Mouse (Mus musculus): ENCODE measurements around the gene Bbox1.

Gene Bbox1

DNA sequence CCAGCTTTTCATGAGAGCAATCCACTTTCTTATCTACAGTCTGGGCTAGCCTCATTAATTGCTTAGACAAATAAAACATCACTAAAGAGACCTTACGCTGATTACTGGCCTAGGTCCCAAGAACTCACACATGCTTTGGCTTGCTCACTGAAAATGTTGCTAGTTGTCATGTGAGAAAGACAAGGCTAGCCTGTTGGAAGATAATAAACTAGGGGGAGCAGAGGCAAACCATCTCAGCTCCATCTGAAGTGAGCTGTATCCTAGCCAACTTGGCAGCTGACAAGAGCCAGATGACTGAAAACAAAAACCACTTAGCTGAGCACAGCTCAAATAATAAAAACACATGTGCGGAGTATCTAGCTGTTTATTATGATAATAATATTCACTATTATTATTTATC lies 40.2 kb downstream of the Bbox1 start:
- in situ Hi-C loops (cut with MboI, MseI) = no loop called here

DNA sequence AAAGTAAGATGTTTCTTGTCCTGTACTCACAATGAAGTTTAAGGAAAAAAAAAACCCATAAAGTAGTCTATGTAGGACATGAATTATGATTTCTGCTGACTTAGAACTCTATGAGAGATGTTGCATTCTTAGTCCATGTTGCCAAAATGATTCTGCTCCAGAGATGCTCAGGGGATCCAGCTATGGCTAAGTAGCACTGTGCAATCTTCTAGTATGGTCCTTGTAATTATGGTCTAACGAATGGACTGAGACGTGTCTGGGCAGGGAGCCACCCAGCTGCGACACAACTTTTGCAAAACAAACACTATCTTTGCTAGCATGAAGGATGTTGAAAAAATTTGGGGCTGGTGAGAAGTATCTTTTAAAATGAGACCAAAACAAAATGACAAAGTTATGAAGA lies 45.1 kb downstream of the Bbox1 start:
- in situ Hi-C loops (cut with MboI, MseI) = no loop called here

DNA sequence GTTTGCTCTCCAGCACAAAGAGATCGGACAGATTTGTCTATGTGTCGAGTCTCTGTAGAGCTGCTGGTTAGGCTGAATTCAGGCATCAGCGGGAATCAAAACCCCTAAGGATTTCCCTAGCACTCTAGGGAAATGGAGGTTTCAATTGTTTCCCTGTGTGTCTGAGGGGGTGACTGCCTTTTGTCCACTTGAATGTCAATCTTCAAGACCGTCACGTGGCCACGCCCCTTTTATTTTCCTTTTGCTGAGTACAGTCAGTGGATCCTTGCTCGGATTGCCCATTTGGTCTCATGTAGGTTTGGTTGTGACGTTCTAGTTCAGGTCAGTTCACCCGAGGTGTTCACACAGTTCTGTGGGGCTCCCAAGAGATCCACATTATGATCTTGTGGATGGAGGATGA lies 82.1 kb downstream of the Bbox1 start:
- in situ Hi-C loops (cut with MboI, MseI) = loop anchor here (25.0 kb wide), 1 partner anchor 830 kb away; no protein-coding TSS in a partner anchor

DNA sequence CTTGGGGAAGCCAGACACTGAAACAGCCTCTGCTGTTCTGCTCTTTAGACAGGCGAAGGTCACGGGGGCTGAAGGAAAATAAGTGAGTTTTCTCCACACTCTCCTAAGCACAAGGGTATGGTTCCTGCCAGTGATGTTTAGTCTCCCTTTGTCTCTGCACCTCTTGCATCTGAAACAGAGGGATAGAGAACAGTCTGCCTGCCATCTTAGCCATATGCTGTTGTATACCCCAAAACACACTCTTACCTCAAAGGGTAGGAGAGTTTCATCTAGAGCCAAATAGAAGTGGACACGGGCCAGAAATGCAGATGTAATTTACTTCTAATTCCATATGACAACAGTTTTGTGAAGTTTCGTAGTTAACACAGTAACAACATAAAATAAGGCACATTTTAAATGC lies 83.6 kb downstream of the Bbox1 start:
- in situ Hi-C loops (cut with MboI, MseI) = loop anchor here (25.0 kb wide), 1 partner anchor 832 kb away; no protein-coding TSS in a partner anchor

DNA sequence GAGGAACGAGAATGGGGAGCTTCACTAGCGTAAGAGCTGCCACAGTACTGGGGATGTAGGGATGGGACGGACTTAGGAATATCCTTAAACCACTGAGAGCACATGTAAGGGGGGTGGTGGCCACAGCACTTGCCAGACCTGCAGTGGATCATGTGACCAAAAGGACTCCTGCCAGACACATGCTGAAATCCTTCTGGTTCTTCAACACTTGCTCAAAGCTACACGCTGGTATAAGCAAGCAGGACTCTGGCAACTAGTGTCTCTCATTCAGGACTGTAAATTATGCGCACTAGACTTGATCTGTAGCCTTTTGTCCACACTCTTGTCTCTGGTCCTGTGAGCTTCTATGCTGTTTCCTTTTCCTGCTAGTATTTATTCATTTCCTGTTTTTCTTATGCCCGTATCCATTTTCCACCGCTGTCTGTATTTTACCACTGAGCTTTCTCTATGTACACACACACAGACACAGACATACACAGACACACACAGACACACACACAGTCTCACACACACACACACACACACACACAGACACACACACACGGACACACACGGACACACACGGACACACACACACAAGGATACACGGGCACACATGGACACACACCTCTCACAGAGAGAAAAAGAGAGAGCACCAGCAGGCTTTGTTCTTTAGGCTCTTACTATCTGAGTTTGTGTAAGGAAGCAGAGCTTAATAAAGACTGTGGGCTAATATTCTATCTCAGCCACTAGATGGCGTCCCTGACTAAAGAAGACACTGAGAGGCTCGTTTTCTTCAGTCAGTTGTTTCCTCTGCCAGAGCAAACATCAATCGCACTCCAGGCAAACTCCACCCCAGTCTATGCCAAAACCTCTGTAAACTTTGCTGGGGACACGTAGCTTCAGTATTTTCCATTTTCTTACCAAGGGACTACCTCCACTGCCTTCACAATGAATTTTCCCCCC lies 84.9 kb downstream of the Bbox1 start:
- in situ Hi-C loops (cut with MboI, MseI) = loop anchor here (10.0 to 25.0 kb wide), 2 partner anchors 555 to 833 kb away; no protein-coding TSS in a partner anchor

DNA sequence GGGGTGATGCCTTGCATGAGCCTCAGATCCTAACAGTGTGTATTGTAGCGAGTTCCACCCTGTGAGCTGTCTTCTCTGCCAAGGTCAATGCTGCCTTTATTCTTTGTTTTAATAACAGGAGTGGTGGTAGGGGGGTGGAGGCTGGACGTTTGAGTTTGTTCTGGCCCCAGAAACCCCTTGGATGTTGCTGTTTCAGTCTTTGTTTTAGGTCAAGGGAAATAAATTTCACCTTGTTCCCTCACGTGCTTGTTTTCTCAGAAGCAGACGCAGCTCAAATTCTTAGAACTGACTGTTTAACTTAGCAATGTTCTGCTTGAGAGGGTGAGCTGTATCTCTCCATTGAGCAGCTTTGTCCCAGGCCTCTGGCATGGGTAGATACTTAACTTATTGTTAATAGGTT lies 87.9 kb downstream of the Bbox1 start:
- in situ Hi-C loops (cut with MboI, MseI) = loop anchor here (10.0 to 25.0 kb wide), 2 partner anchors 558 to 836 kb away; no protein-coding TSS in a partner anchor

DNA sequence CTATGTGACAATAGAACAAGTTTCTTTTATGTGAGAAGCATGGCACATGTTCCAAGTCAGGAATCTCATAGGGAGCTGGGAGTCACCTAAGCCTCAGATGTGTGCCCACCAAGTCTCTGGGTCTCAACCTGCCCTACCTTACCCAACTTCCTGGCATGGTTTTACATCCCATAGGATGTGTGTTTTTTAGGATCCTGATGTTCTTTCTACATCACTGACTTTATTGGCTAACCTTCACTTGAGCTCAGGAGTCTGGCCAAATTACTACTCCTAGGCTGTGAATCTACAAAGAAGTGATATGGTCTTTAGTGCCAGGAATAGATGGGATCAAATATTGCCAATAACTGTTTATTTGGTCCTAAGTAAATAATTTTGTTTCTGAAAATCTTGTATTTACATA lies 88.4 kb downstream of the Bbox1 start:
- in situ Hi-C loops (cut with MboI, MseI) = loop anchor here (10.0 to 25.0 kb wide), 2 partner anchors 559 to 836 kb away; no protein-coding TSS in a partner anchor

DNA sequence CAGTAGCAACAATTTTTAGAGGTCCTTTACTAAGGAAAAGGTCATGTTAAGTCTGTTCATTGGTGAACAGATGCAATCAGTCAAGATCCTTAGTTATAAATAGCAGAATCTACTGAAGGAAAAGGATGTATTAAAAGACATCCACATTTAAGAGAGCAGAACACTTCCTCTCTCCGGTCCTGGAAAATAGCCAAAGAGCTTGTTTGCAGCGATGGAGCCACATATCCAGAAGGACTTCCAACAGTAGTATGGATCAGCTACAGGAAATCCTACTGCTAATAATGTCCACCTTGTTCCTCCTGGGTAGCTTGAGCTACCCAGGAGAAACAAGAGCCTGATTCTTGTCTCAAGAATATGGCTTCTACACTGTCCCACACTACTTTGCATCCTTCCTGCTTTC lies 91.6 kb downstream of the Bbox1 start:
- in situ Hi-C loops (cut with MboI, MseI) = loop anchor here (10.0 kb wide), 1 partner anchor 562 kb away; no protein-coding TSS in a partner anchor

DNA sequence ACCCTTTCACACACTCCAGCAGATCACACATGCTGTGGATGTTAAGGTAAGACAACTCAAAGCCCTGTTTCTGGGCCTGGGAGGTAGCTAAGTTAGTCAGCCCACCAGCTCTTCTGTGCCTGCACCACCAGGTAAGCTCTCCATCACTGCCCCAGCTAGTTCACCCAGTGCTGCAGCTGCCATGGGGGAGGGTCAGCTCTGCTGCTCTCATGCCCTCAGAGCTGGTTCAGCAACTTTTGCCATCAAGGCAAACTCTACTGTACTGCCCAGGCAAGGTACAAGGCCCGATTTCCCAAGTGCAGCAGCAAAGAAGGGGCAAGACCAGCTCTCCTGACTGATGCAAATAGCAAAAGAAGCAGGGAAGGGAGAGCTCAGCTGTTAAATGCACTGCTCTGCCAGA lies 93.9 kb downstream of the Bbox1 start:
- in situ Hi-C loops (cut with MboI, MseI) = loop anchor here (10.0 kb wide), 1 partner anchor 564 kb away; no protein-coding TSS in a partner anchor

DNA sequence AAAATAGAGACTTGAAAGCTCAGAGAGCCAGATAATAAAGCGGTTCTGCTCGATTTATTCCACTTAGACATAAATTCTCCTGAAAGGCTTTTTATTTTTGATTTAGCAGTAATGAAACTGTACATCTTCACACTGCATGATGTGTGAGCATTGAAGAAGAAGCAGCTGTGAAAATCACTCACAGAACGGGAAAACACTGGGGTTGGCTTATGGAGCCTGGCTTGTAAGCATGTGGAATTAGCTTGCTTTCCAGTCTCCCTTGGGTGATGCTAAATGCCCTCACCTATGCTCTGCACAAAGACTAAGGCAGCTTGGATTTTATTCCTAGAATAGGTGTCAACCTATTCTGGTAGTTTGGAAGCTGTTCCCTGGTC lies 98.7 kb downstream of the Bbox1 start:
- in situ Hi-C loops (cut with MboI, MseI) = no loop called here

DNA sequence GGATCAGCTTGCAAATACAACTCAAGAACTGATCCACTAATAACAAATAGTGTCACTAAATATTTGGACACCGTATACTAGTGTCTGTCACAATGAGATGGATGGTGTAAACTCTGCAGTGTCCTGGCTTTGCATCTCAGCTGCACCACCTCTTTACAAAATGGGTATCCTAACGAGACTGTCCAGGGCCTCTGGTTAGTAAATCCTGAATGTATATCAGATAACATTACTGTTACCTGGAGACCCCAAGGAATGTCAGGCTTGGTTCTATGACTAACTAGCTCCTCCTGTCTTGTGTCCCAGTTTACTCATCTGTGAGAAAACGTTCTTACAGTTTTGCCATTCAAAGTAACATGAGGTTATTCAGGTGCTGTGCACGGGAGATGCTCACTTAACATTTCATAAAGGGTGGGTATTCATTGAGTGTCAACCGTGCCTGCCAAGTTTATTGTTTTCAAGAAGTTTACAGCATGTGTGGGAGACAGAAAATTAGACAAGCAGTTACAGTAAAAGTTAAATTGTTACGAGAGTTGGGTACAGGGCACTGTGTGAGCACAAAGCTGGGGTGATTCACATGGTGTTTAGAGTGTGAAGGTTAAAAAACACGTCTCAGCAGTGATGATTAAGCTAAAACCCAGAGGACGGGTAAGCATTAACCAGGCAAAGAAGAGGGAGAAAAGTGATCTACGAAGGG lies 99.2 kb downstream of the Bbox1 start:
- in situ Hi-C loops (cut with MboI, MseI) = no loop called here

DNA sequence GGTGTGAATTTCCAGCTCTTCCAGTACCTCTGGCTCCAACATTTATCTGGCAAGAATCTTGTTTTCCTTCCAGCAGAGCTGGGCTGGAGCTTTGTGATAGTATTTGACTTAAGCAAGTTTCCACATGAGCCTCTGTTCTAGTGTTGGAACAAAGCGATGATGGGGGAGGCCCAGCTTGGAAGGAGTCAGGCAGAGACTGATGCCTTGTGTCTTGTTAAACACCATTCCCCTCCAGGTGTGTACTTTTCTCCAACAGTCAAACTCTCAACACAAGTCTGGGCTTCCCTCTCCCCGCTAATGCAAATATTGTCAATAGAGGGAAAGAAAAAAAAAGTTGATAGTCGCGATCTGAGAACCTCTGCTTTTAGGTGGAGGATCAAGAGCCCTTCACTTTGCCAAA lies 100.1 kb downstream of the Bbox1 start:
- in situ Hi-C loops (cut with MboI, MseI) = no loop called here
